Mouse (Mus musculus) lung, embryonic 14.5 days (tissue): ENCODE measurements around the gene Fam222a. TPM values are rescaled to one million over a fixed set of nuclear protein-coding genes. Genes with fewer than 3 reads are reported as not detected.
A peak's percentile ranks its signal among the peaks of the same experiment; 100 is the strongest.

ENCODE experiments used
- ATAC-seq: fragments of 200-750 bp; cut with Nextera tagmentation; 2 replicates; pipeline ENCODE4 v1.8.0; 2017; ENCODE audit warnings: mild to moderate bottlenecking, moderate TSS enrichment, moderate library complexity; ENCODE audit not compliant: insufficient read depth
- DNase-seq: peaks from one replicate; pipeline ENCODE4 v3.0.0-alpha.2; 2015
- H3K27ac ChIP-seq: fragments of 300-500 bp; sonication (generic); 2 replicates; pipeline ENCODE4 v1.5.1; 2014; ENCODE audit warnings: low read depth, mild to moderate bottlenecking, moderate library complexity
- H3K27me3 ChIP-seq: fragments of 300-500 bp; sonication (generic); 2 replicates; pipeline ENCODE4 v1.6.1; 2014; ENCODE audit warnings: low read length, control low read depth; ENCODE audit not compliant: insufficient read depth
- H3K36me3 ChIP-seq: fragments of 300-500 bp; sonication (generic); 2 replicates; pipeline ENCODE4 v1.6.1; 2014; ENCODE audit warnings: control low read depth; ENCODE audit not compliant: insufficient read depth
- H3K4me1 ChIP-seq: fragments of 300-500 bp; sonication (generic); 2 replicates; pipeline ENCODE4 v1.6.1; 2014; ENCODE audit warnings: antibody characterized with exemption, control low read depth; ENCODE audit not compliant: insufficient read depth
- H3K4me2 ChIP-seq: fragments of 300-500 bp; sonication (generic); 2 replicates; pipeline ENCODE4 v1.6.1; 2014; ENCODE audit warnings: mild to moderate bottlenecking
- H3K4me3 ChIP-seq: fragments of 300-500 bp; sonication (generic); 2 replicates; pipeline ENCODE4 v1.5.1; 2014; ENCODE audit warnings: low read depth, low read length
- H3K9ac ChIP-seq: fragments of 300-500 bp; sonication (generic); 2 replicates; pipeline ENCODE4 v1.6.1; 2014
- H3K9me3 ChIP-seq: fragments of 300-500 bp; sonication (generic); 2 replicates; pipeline ENCODE4 v1.6.1; 2016; ENCODE audit warnings: low read depth, low read length, control low read depth
- CTCF ChIP-seq: IDR thresholded peaks from 2 replicates; pipeline ENCODE4 v1.5.1; 2016; ENCODE audit warnings: antibody characterized with exemption, low read depth
- WGBS: fragments of 180-500 bp; shearing (Covaris S2); extraction: QIAGEN DNeasy Blood & Tissue Kit; methylation state at CpG from one replicate; pipeline ENCODE4 v1.1.7; 2014; 5-methylcytosine and 5-hydroxymethylcytosine counted together
- polyA plus RNA-seq: library from polyadenylated mRNA; unstranded; fragments of >200 nt; fragmentation: Nextera tagmentation; extraction: Ambion mirVana; gene quantifications from 2 replicates; pipeline ENCODE4 v1.2.1, GENCODE M21; 2014

Fam222a gene
- polyA plus RNA-seq, 1 experiment from 2014 or later = 2.3 TPM

DNA sequence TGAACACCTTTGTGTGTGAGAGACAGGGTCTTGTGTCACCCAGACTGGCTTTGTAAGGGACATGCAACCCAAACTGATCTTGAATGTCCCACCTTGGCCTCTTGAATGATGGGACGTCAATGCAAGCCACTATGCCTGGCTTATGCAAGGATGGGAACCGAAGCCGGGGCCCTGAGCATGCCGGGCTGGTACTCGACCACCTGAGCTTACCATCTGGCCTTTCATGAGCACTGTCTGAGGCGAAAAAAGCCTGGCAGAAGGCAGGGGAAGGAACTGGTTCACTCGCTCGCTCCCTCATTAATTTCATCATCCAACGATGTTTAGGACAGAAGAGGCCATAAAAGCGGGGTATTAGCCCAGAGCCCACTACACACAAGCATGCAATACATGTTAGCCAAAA, 73.0 kb downstream of the Fam222a start:
- H3K4me3 ChIP-seq = no peak overlapping the region
- ATAC-seq (no peak), DNase-seq (no peak)
- H3K27ac ChIP-seq = no peak overlapping the region
- 78% methylated on average over 10 of the region's 10 CpGs for WGBS
- no peak overlapping the region for H3K9ac ChIP-seq
- no peak overlapping the region for H3K4me2 ChIP-seq
- H3K4me1 ChIP-seq = 0 out of 2 replicates have a peak, but pooled peaks cover 2% of the 10 kb centered on the region
- H3K36me3 ChIP-seq = no peaks in the 10 kb centered on the region
- peaks cover 7% of the 10 kb centered on the region; the same call in 1 of the 2 replicates for H3K27me3 ChIP-seq
- H3K9me3 ChIP-seq = no peaks in the 10 kb centered on the region
- TF ChIP-seq CTCF = no peak

DNA sequence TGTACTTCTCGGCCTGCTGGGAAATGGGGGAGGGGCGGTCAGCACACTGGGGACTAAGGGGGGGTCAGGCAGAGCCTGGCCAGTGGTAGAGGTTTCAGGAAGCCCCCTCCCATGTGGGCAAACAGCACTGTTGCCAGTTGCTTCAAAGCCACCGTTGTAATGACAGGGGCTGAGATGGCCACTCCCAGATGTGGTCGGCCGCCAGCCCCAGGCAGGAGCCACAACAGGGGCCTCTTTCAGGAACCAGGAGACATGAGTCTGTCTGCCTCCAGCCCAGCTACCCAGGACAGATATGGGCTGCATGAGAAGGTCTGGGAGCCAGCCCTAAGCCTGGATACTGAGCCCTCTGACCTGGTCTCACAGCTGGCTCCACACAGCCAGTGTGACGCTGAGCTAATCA, 77.1 kb downstream of the Fam222a start:
- WGBS = 30% methylated on average over 6 of the region's 6 CpGs
- ATAC-seq (no peak), DNase-seq (no peak)
- Histone ChIP-seq H3K4me2 (no peak overlapping the region), H3K9me3 (no peaks in the 10 kb centered on the region), H3K4me3 (no peak overlapping the region), H3K27ac (no peak overlapping the region), H3K4me1 (peaks cover 6% of the 10 kb centered on the region; the same call in 1 of the 2 replicates), H3K36me3 (no peaks in the 10 kb centered on the region), H3K9ac (no peak overlapping the region), H3K27me3 (no peaks in the 10 kb centered on the region)
- no peak for TF ChIP-seq CTCF

DNA sequence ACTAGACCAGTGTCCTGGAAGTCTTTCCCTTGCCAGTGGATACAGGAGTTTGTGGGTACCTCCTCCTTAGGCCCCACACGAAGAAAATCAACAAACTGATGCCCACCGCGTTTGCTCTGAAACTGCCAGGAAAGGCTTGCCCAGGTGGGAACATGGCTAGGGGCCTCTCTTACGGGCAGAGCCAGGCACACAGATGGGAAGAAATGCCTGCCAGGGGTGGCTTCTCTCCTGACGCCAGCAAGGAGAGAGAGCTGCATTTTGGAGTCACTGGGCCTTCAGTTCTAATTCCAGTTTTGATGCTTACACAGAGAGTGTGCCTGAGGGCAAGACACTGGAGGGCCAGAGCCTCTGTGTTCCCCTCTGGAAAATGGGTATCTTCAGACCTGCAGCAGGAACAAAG, 78.1 kb downstream of the Fam222a start:
- no peak for TF ChIP-seq CTCF
- H3K27ac ChIP-seq = no peak overlapping the region
- H3K4me2 ChIP-seq = no peak overlapping the region
- H3K9me3 ChIP-seq = no peaks in the 10 kb centered on the region
- no peak overlapping the region for H3K4me3 ChIP-seq
- H3K27me3 ChIP-seq = no peaks in the 10 kb centered on the region
- peaks cover 6% of the 10 kb centered on the region; the same call in 1 of the 2 replicates for H3K4me1 ChIP-seq
- ATAC-seq (no peak), DNase-seq (no peak)
- H3K36me3 ChIP-seq = no peaks in the 10 kb centered on the region
- 83% methylated on average over 5 of the region's 5 CpGs for WGBS
- no peak overlapping the region for H3K9ac ChIP-seq

DNA sequence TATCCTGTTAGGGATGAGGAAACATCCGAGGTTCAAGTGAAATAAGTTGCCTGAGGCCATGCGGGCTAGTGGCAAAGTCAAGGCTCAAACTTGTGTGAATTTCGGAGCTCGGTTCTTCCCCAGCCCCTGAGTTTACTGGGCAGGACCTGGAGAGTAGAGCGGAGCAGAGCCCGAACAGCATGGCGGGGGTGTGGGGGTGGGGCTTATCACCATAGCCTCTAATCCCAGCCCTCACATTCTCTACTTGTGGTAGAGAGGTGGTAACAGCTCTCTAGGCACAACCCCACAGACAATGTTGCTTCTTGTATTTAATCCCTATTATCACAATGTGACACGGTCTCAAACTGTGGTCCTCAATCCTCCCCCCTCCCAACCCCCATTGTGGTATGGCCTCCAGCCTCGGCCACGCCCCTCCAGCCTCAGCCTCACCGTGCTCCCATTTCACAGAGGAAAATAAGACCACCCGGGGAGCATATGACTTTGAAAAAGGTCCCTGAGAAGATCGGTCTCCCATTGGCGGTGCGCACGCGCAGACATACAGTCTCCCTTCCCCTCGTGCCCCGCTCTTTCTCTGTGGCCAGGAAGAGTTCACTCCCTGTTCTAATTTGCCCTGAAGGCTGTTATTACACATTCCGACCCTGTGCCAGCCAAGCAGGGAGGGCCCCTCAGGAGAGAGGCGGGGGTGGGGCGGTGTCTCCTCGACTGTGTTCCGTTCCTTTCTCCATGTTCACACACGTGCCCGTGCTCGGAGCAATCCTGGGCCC, 79.6 kb downstream of the Fam222a start:
- Histone ChIP-seq H3K9ac (peak overlapping the region; percentile 0), H3K36me3 (no peaks in the 10 kb centered on the region), H3K4me1 (peaks cover 9% of the 10 kb centered on the region; the same call in 1 of the 2 replicates), H3K4me3 (peak overlapping the region; percentile 21), H3K9me3 (no peaks in the 10 kb centered on the region), H3K27me3 (no peaks in the 10 kb centered on the region), H3K27ac (no peak overlapping the region), H3K4me2 (peak overlapping the region; percentile 62)
- no peak for TF ChIP-seq CTCF
- peak; percentile 78 for DNase-seq
- WGBS = 2% methylated on average over 27 of the region's 27 CpGs
- peak; percentile 60 for ATAC-seq

DNA sequence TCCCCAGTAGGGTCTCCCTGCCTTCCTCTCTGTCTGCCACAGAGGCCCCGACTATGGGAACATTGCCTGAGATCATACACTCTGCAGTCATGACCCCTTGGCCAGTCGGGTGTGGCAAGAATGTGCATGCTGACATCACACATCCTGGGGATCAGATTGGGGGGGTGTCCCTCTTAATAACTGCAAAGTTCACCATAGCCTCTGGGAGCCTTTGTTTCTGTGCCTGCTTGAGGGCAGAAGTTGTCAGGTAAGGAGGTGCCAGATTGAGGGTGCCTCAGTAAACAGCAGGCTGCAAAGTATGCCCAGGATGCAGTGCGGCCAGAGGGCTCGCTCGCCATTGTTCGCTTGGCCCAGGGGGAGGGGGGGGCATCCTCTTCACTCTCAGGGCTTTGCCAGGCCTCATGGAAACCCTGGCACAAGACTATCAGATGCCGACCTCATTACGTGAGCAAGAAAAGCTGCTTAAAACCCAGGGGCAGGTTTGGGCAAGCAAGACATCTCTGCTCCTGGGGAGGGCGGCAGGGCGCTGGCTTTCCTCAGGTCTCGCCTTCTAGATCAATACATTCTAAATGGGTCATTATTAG, 81.0 kb downstream of the Fam222a start:
- no peak for DNase-seq
- Histone ChIP-seq H3K4me2 (no peak overlapping the region), H3K4me1 (peaks cover 9% of the 10 kb centered on the region; the same call in 1 of the 2 replicates), H3K36me3 (no peaks in the 10 kb centered on the region), H3K9me3 (no peaks in the 10 kb centered on the region), H3K9ac (no peak overlapping the region), H3K27me3 (no peaks in the 10 kb centered on the region), H3K27ac (no peak overlapping the region), H3K4me3 (no peak overlapping the region)
- WGBS = 63% methylated on average over 11 of the region's 11 CpGs
- ATAC-seq = no peak
- TF ChIP-seq CTCF = no peak

DNA sequence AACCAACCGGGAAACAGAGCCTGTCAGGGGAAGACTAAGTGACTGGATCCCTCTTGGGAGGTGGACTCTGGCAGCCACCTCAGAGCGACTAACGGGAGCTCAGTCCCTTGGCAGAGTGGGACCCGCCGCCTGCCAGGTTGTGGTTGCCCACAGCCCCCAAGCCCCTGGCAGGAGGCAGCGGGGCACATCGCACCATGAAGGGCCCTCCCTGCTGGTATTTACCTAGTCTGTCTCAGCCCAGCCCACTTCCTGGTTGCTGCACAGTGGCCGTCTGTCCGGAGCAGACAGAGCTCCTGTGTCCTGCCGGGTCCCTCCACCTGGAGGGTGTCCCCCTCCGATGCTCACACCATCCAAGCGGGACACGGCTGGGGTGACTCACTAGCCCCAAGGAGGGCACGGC, 83.2 kb downstream of the Fam222a start:
- Histone ChIP-seq H3K27me3 (peaks cover 3% of the 10 kb centered on the region; the same call in 1 of the 2 replicates), H3K9me3 (no peaks in the 10 kb centered on the region), H3K36me3 (no peaks in the 10 kb centered on the region), H3K4me2 (no peak overlapping the region), H3K4me3 (no peak overlapping the region), H3K4me1 (peaks cover 9% of the 10 kb centered on the region; the same call in 1 of the 2 replicates), H3K9ac (no peak overlapping the region), H3K27ac (no peak overlapping the region)
- no peak for TF ChIP-seq CTCF
- 30% methylated on average over 14 of the region's 14 CpGs for WGBS
- DNase-seq = no peak
- no peak for ATAC-seq

DNA sequence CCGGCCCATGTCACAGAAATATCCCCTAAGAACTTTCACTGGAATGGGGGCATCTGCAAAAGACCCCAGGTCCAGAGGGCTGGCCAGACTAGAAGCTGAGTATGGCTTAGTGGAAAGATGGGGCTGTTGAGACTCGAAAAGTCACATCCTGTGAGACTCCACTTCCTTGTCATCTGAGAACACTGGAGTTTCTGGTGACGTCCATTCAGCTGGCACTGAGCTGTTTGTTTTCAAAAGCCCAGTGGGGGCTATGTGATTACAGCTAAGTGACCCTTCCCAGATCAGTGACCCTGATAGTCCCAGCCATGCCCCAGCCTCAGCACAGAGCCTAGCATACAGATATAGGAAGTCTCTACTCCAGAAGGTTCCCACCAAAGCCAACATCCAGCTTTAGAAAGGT, 83.6 kb downstream of the Fam222a start:
- H3K4me2 ChIP-seq = no peak overlapping the region
- no peak overlapping the region for H3K4me3 ChIP-seq
- 0 out of 2 replicates have a peak overlapping the region, but pooled peaks have one; percentile 5 for H3K9ac ChIP-seq
- H3K36me3 ChIP-seq = no peaks in the 10 kb centered on the region
- peaks cover 8% of the 10 kb centered on the region; the same call in 1 of the 2 replicates for H3K27me3 ChIP-seq
- H3K9me3 ChIP-seq = no peaks in the 10 kb centered on the region
- H3K4me1 ChIP-seq = peaks cover 9% of the 10 kb centered on the region; the same call in 1 of the 2 replicates
- no peak for TF ChIP-seq CTCF
- H3K27ac ChIP-seq = no peak overlapping the region
- ATAC-seq (no peak), DNase-seq (no peak)
- WGBS = 25% methylated on average over 3 of the region's 3 CpGs
